Mouse (Mus musculus) lung, adult 2 months (tissue): ENCODE measurements around the gene Klk1b1.

ENCODE experiments used
- CTCF ChIP-seq: fragments of 200-500 bp; IDR thresholded peaks from 2 replicates; pipeline ENCODE4 v1.5.1; 2011; ENCODE audit warnings: mild to moderate bottlenecking, low read length, control low read depth; ENCODE audit not compliant: insufficient read depth
- POLR2A ChIP-seq: fragments of 200-500 bp; IDR thresholded peaks from 2 replicates; pipeline ENCODE4 v1.6.1; 2011; ENCODE audit warnings: low read depth, mild to moderate bottlenecking, control low read depth, low read length, borderline replicate concordance; ENCODE audit errors: extremely low read depth

DNA sequence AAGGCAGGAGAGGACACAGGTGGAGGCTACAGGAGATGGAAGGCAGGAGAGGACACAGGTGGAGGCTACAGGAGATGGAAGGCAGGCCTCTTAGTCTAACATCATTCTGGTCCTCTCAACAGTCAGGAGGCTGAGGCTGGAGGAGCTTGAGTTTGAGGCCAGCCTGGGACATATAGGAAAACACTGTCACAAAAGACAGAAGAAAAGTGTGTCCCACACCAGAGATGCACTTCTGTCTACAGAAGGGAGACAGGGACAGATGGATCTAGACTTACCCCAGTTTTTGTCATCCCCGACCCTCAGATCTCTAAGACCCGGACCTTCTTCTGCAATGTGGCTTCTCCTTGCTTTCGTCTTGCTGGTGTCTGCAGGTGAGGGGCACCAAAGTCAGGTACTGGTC, 33.1 kb upstream of the Klk1b1 start, which contains the start of gene Klk15:
- no peak for TF ChIP-seq POLR2A
- no peak for TF ChIP-seq CTCF
